Mouse (Mus musculus): Measurements from ENCODE around the gene Xrcc5. TPM values are rescaled to one million over a fixed set of nuclear protein-coding genes. Genes with fewer than 3 reads are reported as not detected.
A peak's percentile ranks its signal among the peaks of the same experiment; 100 is the strongest.

The Xrcc5 gene
- polyA plus RNA-seq, 1 experiment from 2014 or later = 36.8 TPM

DNA sequence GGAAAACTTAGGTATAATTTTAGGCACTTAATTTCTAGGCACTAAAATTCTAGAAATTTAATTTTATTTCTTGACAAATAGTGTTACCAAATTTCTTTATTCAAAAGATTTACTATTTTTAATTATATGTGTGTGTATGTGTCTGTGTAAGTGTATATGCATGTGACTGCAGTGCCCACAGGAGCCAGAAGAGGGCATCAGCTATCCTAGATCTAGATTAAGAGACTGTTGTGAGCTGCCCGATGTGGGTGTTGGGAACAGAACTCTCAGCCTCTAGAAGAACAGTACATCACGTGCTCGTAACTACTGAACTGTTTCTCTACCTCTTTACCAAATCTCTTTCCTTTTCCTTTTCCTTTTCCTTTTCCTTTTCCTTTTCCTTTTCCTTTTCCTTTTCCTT, 73.3 kb downstream of the Xrcc5 start:
- Histone ChIP-seq H3K4me1 (ENCODE audit: insufficient read depth) (no peaks in the 10 kb centered on the region), H3K27me3 (ENCODE audit: insufficient read depth, low read length) (no peaks in the 10 kb centered on the region), H3K9me3 (ENCODE audit: low read depth, low read length) (no peaks in the 10 kb centered on the region), H3K36me3 (ENCODE audit: insufficient read depth) (peaks cover 4% of the 10 kb centered on the region; the same call in 1 of the 2 replicates), H3K4me3 (ENCODE audit: low read depth, low read length) (no peak overlapping the region), H3K4me2 (no peak overlapping the region), H3K9ac (no peak overlapping the region), H3K27ac (ENCODE audit: low read depth) (no peak overlapping the region)
- no peak for ATAC-seq (ENCODE audit: insufficient read depth)
- no peak for DNase-seq
- peak; percentile 18; the same call in 1 of the 2 replicates for TF ChIP-seq CTCF (IDR thresholded peaks at IDR 0.05; ENCODE audit: low read depth)
- 98% methylated on average over 3 of the region's 3 CpGs for whole genome bisulfite sequencing

DNA sequence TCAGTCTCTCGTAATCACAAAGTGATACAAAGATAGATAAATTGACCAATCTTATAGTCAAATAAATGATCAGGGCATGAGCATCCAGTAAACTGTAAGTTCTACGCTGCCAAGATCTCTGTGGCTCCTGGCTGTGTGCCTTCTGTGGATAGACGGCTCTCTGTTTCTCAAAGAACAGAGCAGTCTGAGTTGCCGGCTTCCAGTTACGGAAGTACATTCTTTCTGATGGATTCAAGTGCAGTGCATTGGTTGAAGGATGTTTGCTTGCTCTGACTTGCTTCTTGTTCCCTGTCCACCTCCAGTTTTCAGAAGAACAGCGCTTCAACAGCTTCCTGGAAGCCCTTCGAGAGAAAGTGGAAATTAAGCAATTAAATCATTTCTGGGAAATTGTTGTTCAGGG, 75.8 kb downstream of the Xrcc5 start:
- no peak for TF ChIP-seq CTCF (IDR thresholded peaks at IDR 0.05; ENCODE audit: low read depth)
- WGBS = 70% methylated on average over 7 of the region's 7 CpGs
- Histone ChIP-seq H3K9me3 (ENCODE audit: low read depth, low read length) (no peaks in the 10 kb centered on the region), H3K4me3 (ENCODE audit: low read depth, low read length) (no peak overlapping the region), H3K9ac (no peak overlapping the region), H3K27ac (ENCODE audit: low read depth) (no peak overlapping the region), H3K4me1 (ENCODE audit: insufficient read depth) (no peaks in the 10 kb centered on the region), H3K4me2 (no peak overlapping the region), H3K27me3 (ENCODE audit: insufficient read depth, low read length) (no peaks in the 10 kb centered on the region), H3K36me3 (ENCODE audit: insufficient read depth) (peaks cover 9% of the 10 kb centered on the region; the same call in 1 of the 2 replicates)
- no peak for ATAC-seq (ENCODE audit: insufficient read depth)
- DNase-seq = peak; percentile 13

DNA sequence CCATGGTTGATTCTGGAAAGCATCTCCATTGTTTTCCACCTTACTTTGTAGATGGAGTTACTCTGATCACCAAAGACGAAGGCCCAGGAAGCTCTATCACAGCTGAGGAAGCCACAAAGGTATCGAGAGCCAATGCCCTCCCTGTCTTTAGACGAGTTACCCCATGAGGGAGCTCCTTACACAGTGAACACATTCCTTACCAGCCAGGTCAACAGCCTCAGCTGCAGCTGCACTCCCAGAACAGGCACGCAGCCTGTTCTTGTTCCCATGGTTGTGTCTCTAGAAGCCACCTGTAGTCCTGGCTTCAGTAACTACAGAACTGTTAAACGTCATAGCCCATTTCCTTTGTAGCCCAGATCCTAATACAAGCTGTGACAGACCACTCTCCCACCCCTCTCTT, 76.4 kb downstream of the Xrcc5 start:
- H3K36me3 ChIP-seq (ENCODE audit: insufficient read depth) = peaks cover 10% of the 10 kb centered on the region; the same call in 1 of the 2 replicates
- H3K4me2 ChIP-seq = no peak overlapping the region
- no peaks in the 10 kb centered on the region for H3K9me3 ChIP-seq (ENCODE audit: low read depth, low read length)
- H3K4me3 ChIP-seq (ENCODE audit: low read depth, low read length) = no peak overlapping the region
- WGBS = 74% methylated on average over 5 of the region's 5 CpGs
- DNase-seq = no peak
- ATAC-seq (ENCODE audit: insufficient read depth) = no peak
- H3K27ac ChIP-seq (ENCODE audit: low read depth) = no peak overlapping the region
- no peak overlapping the region for H3K9ac ChIP-seq
- no peak for TF ChIP-seq CTCF (IDR thresholded peaks at IDR 0.05; ENCODE audit: low read depth)
- H3K27me3 ChIP-seq (ENCODE audit: insufficient read depth, low read length) = no peaks in the 10 kb centered on the region
- no peaks in the 10 kb centered on the region for H3K4me1 ChIP-seq (ENCODE audit: insufficient read depth)

DNA sequence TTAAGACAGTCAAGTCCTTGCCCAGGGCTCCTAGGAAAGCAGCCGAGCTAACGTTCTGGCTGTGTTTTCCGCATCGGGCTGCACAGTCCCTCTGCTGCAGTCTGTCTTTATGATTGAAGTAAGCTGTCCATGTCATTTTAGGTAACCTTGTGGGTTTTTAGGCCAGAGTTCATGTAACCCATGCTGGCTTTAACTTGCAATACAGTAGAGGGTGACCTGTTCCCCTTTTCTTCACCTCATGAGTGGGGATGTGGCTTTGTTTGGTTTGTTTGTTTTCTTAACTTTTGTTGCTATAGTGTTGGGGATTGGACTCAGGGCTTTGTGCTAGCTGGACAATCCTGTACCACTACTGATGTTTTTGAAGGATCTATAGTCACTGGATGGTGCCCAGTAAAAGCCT, 83.2 kb downstream of the Xrcc5 start:
- Histone ChIP-seq H3K9ac (no peak overlapping the region), H3K4me2 (no peak overlapping the region), H3K4me3 (ENCODE audit: low read depth, low read length) (no peak overlapping the region), H3K27me3 (ENCODE audit: insufficient read depth, low read length) (no peaks in the 10 kb centered on the region), H3K36me3 (ENCODE audit: insufficient read depth) (peaks cover 13% of the 10 kb centered on the region; the same call in 1 of the 2 replicates), H3K27ac (ENCODE audit: low read depth) (no peak overlapping the region), H3K4me1 (ENCODE audit: insufficient read depth) (no peaks in the 10 kb centered on the region), H3K9me3 (ENCODE audit: low read depth, low read length) (no peaks in the 10 kb centered on the region)
- ATAC-seq (ENCODE audit: insufficient read depth) (no peak), DNase-seq (no peak)
- 76% methylated on average over 4 of the region's 4 CpGs for WGBS
- TF ChIP-seq CTCF (IDR thresholded peaks at IDR 0.05; ENCODE audit: low read depth) = no peak

DNA sequence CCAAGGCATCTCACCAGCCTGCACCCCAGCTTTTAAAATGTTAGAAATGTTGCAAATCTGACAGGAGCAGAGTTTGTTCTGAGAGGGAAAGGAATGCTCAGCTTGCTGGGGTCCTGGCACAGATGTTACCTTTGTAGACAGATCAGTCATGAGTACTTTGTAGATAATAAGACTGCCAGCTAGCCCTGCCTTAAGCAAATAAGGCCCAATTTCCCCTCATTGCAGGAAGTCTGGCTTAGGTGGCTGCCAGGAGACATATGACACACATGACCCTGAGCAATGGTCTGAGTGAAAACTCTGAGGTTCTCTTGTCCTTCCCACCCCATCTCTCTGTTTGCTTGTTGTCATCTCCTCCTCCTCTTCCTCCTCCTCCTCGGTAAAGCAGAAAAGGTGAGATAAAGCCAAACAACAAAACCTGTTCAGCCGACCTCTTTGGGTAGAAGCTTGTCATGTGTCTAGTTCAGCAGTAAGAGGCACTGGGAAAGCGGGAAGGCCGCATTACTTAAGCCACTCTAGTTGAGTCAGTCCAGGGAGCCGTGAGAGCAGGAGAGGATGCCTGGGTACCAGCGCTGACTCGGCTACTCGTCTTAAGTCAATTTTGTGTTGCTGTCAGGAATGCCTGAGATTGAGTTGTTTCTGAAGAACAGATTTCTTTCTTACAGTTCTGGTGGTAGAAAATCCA, 92.6 kb downstream of the Xrcc5 start:
- no peaks in the 10 kb centered on the region for H3K9me3 ChIP-seq (ENCODE audit: low read depth, low read length)
- WGBS = 60% methylated on average over 8 of the region's 8 CpGs
- no peak overlapping the region for H3K4me2 ChIP-seq
- no peak overlapping the region for H3K9ac ChIP-seq
- ATAC-seq (ENCODE audit: insufficient read depth) (no peak), DNase-seq (peak; percentile 4)
- H3K36me3 ChIP-seq (ENCODE audit: insufficient read depth) = 0 out of 2 replicates have a peak, but pooled peaks cover 5% of the 10 kb centered on the region
- no peaks in the 10 kb centered on the region for H3K4me1 ChIP-seq (ENCODE audit: insufficient read depth)
- H3K27me3 ChIP-seq (ENCODE audit: insufficient read depth, low read length) = no peaks in the 10 kb centered on the region
- H3K27ac ChIP-seq (ENCODE audit: low read depth) = no peak overlapping the region
- TF ChIP-seq CTCF (IDR thresholded peaks at IDR 0.05; ENCODE audit: low read depth) = no peak
- H3K4me3 ChIP-seq (ENCODE audit: low read depth, low read length) = no peak overlapping the region

DNA sequence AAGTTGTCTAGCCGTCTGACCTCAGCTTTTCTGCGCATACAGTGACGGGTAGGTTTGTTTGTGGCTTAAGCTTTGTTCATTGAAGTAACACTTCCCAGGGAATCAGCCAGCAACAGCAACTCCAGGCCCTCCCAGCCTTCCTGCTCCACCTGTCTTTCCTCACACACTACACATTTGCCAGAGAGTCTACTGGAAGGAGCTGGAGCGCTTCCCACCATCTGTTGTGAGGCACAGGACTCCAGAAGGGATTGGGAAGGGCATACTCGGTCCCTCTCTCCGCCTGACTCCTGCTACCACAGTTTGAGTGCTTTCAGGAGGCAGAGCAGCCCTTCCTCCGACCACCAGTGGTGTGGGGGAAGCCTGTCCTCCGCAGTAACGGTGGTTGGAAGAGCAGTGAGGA, 93.4 kb downstream of the Xrcc5 start:
- Histone ChIP-seq H3K9me3 (ENCODE audit: low read depth, low read length) (no peaks in the 10 kb centered on the region), H3K4me1 (ENCODE audit: insufficient read depth) (no peaks in the 10 kb centered on the region), H3K9ac (no peak overlapping the region), H3K4me2 (no peak overlapping the region), H3K27ac (ENCODE audit: low read depth) (no peak overlapping the region), H3K27me3 (ENCODE audit: insufficient read depth, low read length) (no peaks in the 10 kb centered on the region), H3K36me3 (ENCODE audit: insufficient read depth) (no peaks in the 10 kb centered on the region), H3K4me3 (ENCODE audit: low read depth, low read length) (no peak overlapping the region)
- DNase-seq (no peak), ATAC-seq (ENCODE audit: insufficient read depth) (no peak)
- 65% methylated on average over 9 of the region's 9 CpGs for WGBS
- no peak for TF ChIP-seq CTCF (IDR thresholded peaks at IDR 0.05; ENCODE audit: low read depth)

DNA sequence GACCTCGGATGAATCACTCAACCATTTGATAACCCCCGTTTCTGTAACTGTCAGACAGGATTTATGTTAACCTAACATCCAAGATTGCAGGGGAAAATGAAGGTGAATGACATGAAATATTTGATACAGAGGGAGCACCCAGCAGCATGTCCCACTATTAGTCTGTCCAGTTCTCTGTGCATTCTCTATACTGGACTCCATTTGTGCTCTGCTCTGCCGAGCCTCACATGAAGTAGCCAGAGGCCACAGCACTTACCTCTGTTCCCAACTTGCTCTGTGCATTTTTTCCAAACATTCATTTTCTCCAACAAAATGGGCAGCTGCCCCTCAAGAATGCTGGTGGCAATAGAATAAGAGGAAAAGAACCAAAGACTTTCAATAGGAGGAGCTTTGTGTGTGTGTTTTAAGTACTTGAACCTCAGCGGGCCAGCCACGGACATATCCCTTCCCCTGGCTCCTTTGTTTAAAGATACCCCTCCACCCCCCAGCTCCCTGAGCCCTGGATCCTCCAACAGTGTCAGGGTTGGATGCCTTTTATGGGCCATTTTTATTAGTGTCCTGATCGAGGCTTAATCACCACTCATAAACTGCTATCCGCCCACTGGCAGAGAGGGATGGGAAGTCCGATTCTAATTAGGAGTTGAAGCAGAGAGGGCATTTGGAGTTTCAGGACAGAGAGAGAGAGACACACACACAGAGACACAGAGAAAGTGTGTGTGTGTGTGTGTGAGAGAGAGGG, 94.3 kb downstream of the Xrcc5 start:
- WGBS = 67% methylated on average over 8 of the region's 8 CpGs
- Histone ChIP-seq H3K9ac (no peak overlapping the region), H3K27me3 (ENCODE audit: insufficient read depth, low read length) (no peaks in the 10 kb centered on the region), H3K27ac (ENCODE audit: low read depth) (no peak overlapping the region), H3K9me3 (ENCODE audit: low read depth, low read length) (no peaks in the 10 kb centered on the region), H3K4me3 (ENCODE audit: low read depth, low read length) (no peak overlapping the region), H3K4me1 (ENCODE audit: insufficient read depth) (no peaks in the 10 kb centered on the region), H3K36me3 (ENCODE audit: insufficient read depth) (no peaks in the 10 kb centered on the region), H3K4me2 (no peak overlapping the region)
- TF ChIP-seq CTCF (IDR thresholded peaks at IDR 0.05; ENCODE audit: low read depth) = no peak
- ATAC-seq (ENCODE audit: insufficient read depth) (no peak), DNase-seq (no peak)

Data from lung, embryonic 14.5 days (tissue).